Mouse (Mus musculus) neutrophil, adult 65 days (primary cell): ENCODE measurements around the gene Ttc17. TPM values are rescaled to one million over a fixed set of nuclear protein-coding genes. Genes with fewer than 3 reads are reported as not detected.

Experiments
- total RNA-seq: library from RNA; stranded (reverse); gene quantifications from 2 replicates; pipeline ENCODE4 v1.2.4, GENCODE M21; 2023

The Ttc17 gene
- total RNA-seq: 30.1 and 30.2 TPM in 2 replicates

DNA sequence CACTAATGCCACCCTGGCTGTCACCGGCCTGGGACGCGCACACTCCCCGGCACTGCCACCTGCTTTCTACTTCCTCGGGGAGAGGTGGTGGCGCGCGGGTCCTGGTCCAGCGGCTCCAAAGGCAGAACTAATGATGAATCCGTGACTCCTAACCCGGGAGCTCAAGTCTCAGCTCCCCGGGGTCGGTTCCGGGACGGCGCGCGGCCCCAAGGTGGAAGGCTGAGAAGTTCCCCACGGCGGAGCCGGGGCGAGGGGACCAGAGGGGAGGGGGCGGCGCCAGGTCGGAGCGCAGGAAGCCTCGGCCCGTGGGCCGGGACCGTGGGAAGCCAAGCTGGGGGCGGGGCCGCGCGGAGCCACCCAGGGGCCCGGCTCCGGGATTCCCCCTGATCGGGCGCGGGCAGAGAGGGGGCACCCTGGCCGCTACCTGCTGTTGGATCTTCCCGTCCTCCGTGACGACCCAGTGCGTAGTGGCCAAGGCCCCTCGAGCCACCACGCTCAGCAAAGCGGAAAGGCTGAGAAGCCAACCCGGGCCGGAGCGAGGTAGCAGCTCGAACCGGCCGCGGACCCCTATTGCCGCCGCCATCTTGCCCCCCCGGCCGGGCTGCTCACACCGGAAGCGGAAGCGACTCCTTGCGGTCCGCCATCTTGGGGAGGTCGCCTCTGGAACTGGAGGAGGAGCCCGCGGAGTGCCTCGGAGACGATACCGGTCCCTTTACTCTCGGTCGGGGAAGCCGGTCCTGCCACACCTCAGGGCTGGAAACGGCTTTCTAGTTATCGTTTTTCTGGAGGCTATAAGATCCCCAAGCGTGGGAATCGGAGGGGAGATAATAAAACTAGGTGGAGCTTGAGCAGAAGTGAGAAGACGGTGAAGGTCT, at the start of gene Ttc17:
Gene Ttc17 (minus strand): TSS at position 607 of the 875 bp plus-strand sequence.

Other genes with a start within 250 kb of the Ttc17 start
- gene Hsd17b12, start 248.7 kb downstream of the Ttc17 start, total RNA-seq: 20.3 and 23.9 TPM in 2 replicates
- 77.9 and 82.7 TPM in 2 replicates for gene Api5, start 31.4 kb upstream of the Ttc17 start, total RNA-seq